Mouse (Mus musculus) cortical plate, adult 2 months (tissue): ENCODE data around the gene Gtf2b. TPM values are rescaled to one million over a fixed set of nuclear protein-coding genes. Genes with fewer than 3 reads are reported as not detected.

ENCODE experiments used
- H3K27ac ChIP-seq: fragments of 200-500 bp; 2 replicates; pipeline ENCODE4 v1.5.1; 2012; ENCODE audit warnings: low read length, control low read depth, inconsistent platforms; ENCODE audit not compliant: insufficient read depth
- H3K4me1 ChIP-seq: fragments of 200-500 bp; 2 replicates; pipeline ENCODE4 v1.6.1; 2011; ENCODE audit warnings: low read length; ENCODE audit not compliant: control insufficient read depth, insufficient read depth
- H3K4me3 ChIP-seq: fragments of 200-500 bp; 2 replicates; pipeline ENCODE4 v1.5.1; 2011; ENCODE audit warnings: mild to moderate bottlenecking, low read length, control low read depth; ENCODE audit not compliant: insufficient read depth
- CTCF ChIP-seq: fragments of 200-500 bp; IDR thresholded peaks from 2 replicates; pipeline ENCODE4 v1.5.1; 2011; ENCODE audit warnings: mild to moderate bottlenecking, control low read depth, low read length; ENCODE audit not compliant: insufficient read depth; ENCODE audit errors: extremely low read depth
- POLR2A ChIP-seq: fragments of 200-500 bp; IDR thresholded peaks from 2 replicates; pipeline ENCODE4 v1.6.1; 2011; ENCODE audit warnings: mild to moderate bottlenecking, low read length, control low read depth; ENCODE audit not compliant: insufficient read depth; ENCODE audit errors: extremely low read depth
- polyA plus RNA-seq: library from polyadenylated mRNA; depleted of rRNA; stranded (reverse); fragments of >200 nt; gene quantifications from 2 replicates; pipeline ENCODE4 v1.2.3, GENCODE M21; 2012; rRNA removed

Gene Gtf2b
- polyA plus RNA-seq = 41.2 and 41.4 TPM in 2 replicates

- peak; percentile 98 for TF ChIP-seq POLR2A
- TF ChIP-seq CTCF = no peak
- Histone ChIP-seq H3K4me1 (peaks cover 2% of the 10 kb centered on the region), H3K27ac (peak within 1 kb of the TSS; percentile 41), H3K4me3 (peak within 1 kb of the TSS; percentile 83)
Measured at GRCm38 (mm10) chr3:142764995-142765777, at the start of gene Gtf2b. Gene Gtf2b, plus strand, starts transcription at chr3:142765045.

GRCm38 (mm10) chr3:142725481-142725880, 39.4 kb upstream of the Gtf2b start:
- no peak overlapping the region for H3K4me3 ChIP-seq
- no peaks in the 10 kb centered on the region for H3K4me1 ChIP-seq
- TF ChIP-seq CTCF = no peak
- TF ChIP-seq POLR2A = no peak
- H3K27ac ChIP-seq = no peak overlapping the region

GRCm38 (mm10) chr3:142725969-142726672, 38.7 kb upstream of the Gtf2b start:
- no peaks in the 10 kb centered on the region for H3K4me1 ChIP-seq
- H3K27ac ChIP-seq = no peak overlapping the region
- TF ChIP-seq POLR2A (no peak), CTCF (no peak)
- H3K4me3 ChIP-seq = no peak overlapping the region

- Histone ChIP-seq H3K4me1 (no peaks in the 10 kb centered on the region), H3K27ac (no peak overlapping the region), H3K4me3 (no peak overlapping the region)
- TF ChIP-seq POLR2A = no peak
- no peak for TF ChIP-seq CTCF
Measured at GRCm38 (mm10) chr3:142734291-142734690, 30.6 kb upstream of the Gtf2b start.

- Histone ChIP-seq H3K4me1 (0 out of 2 replicates have a peak, but pooled peaks cover 2% of the 10 kb centered on the region), H3K4me3 (no peak overlapping the region), H3K27ac (no peak overlapping the region)
- no peak for TF ChIP-seq CTCF
- TF ChIP-seq POLR2A = no peak
Measured at GRCm38 (mm10) chr3:142740896-142741295, 23.9 kb upstream of the Gtf2b start.

GRCm38 (mm10) chr3:142743973-142744898, 20.6 kb upstream of the Gtf2b start:
- peak; percentile 73 for TF ChIP-seq CTCF
- TF ChIP-seq POLR2A = no peak
- H3K4me3 ChIP-seq = no peak overlapping the region
- no peak overlapping the region for H3K27ac ChIP-seq
- 0 out of 2 replicates have a peak, but pooled peaks cover 2% of the 10 kb centered on the region for H3K4me1 ChIP-seq

GRCm38 (mm10) chr3:142745076-142745475, 19.8 kb upstream of the Gtf2b start:
- Histone ChIP-seq H3K27ac (no peak overlapping the region), H3K4me1 (0 out of 2 replicates have a peak, but pooled peaks cover 2% of the 10 kb centered on the region)
- TF ChIP-seq POLR2A = no peak

GRCm38 (mm10) chr3:142747673-142748072, 17.2 kb upstream of the Gtf2b start:
- TF ChIP-seq CTCF (no peak), POLR2A (no peak)
- Histone ChIP-seq H3K27ac (no peak overlapping the region), H3K4me1 (no peaks in the 10 kb centered on the region), H3K4me3 (no peak overlapping the region)

More at GRCm38 (mm10) chr3:142745076-142745475, 19.8 kb upstream of the Gtf2b start:
- H3K4me3 ChIP-seq = no peak overlapping the region

- no peak overlapping the region for H3K4me3 ChIP-seq
- no peak for TF ChIP-seq POLR2A
- no peak for TF ChIP-seq CTCF
- no peak overlapping the region for H3K27ac ChIP-seq
- H3K4me1 ChIP-seq = no peaks in the 10 kb centered on the region
Measured at GRCm38 (mm10) chr3:142749131-142749530, 15.7 kb upstream of the Gtf2b start.
